Mouse (Mus musculus): Measurements from ENCODE around the gene Hoxa7.

DNA sequence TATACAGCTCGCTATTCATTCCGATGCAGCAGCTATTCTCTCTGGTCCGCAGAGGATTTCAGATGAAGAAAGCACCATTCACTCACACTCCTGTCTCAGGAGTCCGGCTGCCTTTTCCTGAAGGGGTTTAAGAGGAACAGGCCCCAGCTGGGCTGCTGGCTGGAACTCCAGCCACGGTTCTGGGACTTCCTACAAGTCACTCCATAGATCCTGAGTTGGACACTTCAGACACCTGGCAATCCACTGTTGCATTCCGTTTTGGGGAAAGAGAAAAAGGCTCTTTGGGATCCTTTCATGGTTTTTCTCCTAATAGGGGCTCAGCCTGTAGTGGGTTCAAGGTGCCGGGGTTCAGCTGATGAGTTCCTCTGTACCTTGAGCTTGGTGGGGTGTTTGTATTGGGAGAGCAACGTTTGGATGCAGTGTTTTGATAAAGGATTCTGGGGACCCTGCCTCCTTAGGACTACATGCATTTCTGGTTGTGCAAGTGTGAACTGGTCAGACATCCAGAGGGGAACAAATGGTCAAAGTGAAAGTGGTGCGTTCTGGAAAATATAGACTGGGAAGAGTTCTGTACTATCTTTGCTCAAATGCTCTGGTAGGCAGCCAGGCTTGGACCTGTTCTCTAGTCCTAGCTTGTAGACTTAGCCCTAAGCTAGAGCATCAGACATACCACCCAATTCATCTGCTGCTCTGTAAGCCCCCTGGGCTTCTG is 40.3 kb upstream of the Hoxa7 start:
- TF ChIP-seq CTCF (IDR thresholded peaks at IDR 0.05; ENCODE audit: low read depth) (no peak), EP300 (optimal IDR thresholded peaks at IDR 0.05) (no peak)
